Mouse (Mus musculus): ENCODE measurements at regions not wholly inside any gene's neighbourhood (a gene's known extent, or its start where the extent isn't known, plus 50 kb on each side); places are given as distances from the start of the nearest gene placed in this dataset.

DNA sequence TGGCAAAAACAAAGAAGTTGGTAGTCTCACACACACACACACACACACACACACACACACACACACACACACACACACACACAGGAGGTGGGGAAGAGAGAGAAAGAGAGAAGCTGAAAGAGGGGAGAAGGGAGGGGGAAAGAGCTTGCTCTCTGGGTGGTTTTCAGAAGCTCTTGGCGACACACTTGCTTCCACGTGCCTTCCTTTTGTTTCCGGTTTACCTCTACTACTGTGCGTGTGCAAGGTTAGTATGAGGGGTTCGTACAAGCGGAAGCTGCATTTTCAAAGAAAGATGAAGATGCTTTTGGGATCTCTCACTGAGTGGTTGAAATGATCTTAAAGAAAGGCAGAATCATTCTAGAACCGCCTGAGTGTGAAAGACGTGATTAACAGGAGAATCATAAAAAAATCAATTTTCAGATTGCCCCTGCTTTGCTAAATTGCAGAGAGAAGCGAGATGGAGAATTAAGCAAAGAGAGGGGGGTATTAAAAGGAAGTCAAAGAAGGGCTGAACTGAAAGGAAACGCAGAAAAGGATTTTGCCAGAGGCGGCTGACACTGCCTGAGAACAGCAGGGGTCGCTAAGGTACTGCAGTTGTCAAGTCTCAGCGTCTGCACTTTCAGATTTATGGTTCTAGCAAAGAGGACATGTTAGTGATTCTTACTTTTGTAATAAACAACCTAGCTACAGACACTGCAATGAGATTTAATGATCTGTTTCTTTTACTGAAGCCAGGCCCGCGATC lies 1106.2 kb downstream of the Mat2b start:
- H3K27ac ChIP-seq (ENCODE audit: insufficient read depth, low read depth, low read length) = no peak overlapping the region
- no peaks in the 10 kb centered on the region for H3K27me3 ChIP-seq (ENCODE audit: control insufficient read depth, insufficient read depth, low read length)
- no peaks in the 10 kb centered on the region for H3K36me3 ChIP-seq (ENCODE audit: control insufficient read depth, insufficient read depth, low read length)
- 20% methylated on average over 15 of the region's 15 CpGs for WGBS
- no peak overlapping the region for H3K4me3 ChIP-seq (ENCODE audit: low read depth, low read length)
- TF ChIP-seq CTCF (IDR thresholded peaks at IDR 0.05; ENCODE audit: extremely low read depth, insufficient read length, insufficient replicate concordance, low read depth, low read length) = peak; percentile 73; the same call in 1 of the 2 replicates
- no peak for TF ChIP-seq POLR2A (IDR thresholded peaks at IDR 0.05; ENCODE audit: low read depth, low read length)
- H3K4me1 ChIP-seq (ENCODE audit: control insufficient read depth, insufficient read depth, insufficient read length, low read length) = no peaks in the 10 kb centered on the region

DNA sequence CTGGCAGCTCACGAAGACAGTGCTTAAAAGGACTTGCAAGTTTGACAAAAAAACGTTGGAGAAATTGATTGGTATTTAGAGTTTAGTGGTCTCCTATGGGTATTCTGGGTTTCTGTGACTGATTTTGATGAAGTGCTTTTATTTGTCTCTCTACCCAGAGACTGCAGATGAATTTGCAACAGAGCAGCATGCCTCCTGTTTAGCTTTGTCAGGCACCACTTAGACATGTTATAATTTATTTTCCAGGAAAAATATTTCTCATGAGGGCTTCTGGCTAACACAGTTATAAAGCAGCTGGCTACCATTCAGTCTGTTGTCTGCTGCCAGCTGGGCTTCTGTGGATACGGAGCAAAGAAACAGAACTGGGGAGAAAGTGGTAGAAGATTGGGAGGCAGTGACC lies 1136.7 kb downstream of the Mat2b start:
- 47% methylated on average over 3 of the region's 3 CpGs for WGBS
- no peak overlapping the region for H3K4me3 ChIP-seq (ENCODE audit: low read depth, low read length)
- H3K36me3 ChIP-seq (ENCODE audit: control insufficient read depth, insufficient read depth, low read length) = no peaks in the 10 kb centered on the region
- no peaks in the 10 kb centered on the region for H3K4me1 ChIP-seq (ENCODE audit: control insufficient read depth, insufficient read depth, insufficient read length, low read length)
- no peaks in the 10 kb centered on the region for H3K27me3 ChIP-seq (ENCODE audit: control insufficient read depth, insufficient read depth, low read length)
- TF ChIP-seq CTCF (IDR thresholded peaks at IDR 0.05; ENCODE audit: extremely low read depth, insufficient read length, insufficient replicate concordance, low read depth, low read length) (no peak), POLR2A (IDR thresholded peaks at IDR 0.05; ENCODE audit: low read depth, low read length) (no peak)
- no peak overlapping the region for H3K27ac ChIP-seq (ENCODE audit: insufficient read depth, low read depth, low read length)

DNA sequence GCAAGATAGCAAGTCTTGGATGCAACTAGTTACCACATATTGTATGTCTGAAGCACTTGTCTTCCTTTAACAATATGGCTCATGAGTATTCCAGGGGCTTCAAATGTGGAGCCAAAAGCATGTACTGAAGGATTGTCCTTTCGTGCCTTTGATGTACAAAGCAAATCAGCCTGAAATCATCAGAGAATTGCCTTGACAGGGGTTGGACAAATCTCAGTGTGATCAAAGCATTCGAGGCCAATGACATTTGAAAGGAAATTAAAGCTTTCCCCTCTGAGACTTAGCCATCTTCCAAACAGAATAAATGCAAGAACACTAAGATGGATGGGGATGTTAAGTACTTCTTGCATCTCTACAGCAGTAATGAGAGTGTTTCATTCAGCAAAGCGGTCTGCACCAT lies 1144.9 kb downstream of the Mat2b start:
- Histone ChIP-seq H3K27me3 (ENCODE audit: control insufficient read depth, insufficient read depth, low read length) (no peaks in the 10 kb centered on the region), H3K36me3 (ENCODE audit: control insufficient read depth, insufficient read depth, low read length) (no peaks in the 10 kb centered on the region), H3K4me3 (ENCODE audit: low read depth, low read length) (no peak overlapping the region), H3K27ac (ENCODE audit: insufficient read depth, low read depth, low read length) (no peak overlapping the region), H3K4me1 (ENCODE audit: control insufficient read depth, insufficient read depth, insufficient read length, low read length) (no peaks in the 10 kb centered on the region)
- TF ChIP-seq CTCF (IDR thresholded peaks at IDR 0.05; ENCODE audit: extremely low read depth, insufficient read length, insufficient replicate concordance, low read depth, low read length) (no peak), POLR2A (IDR thresholded peaks at IDR 0.05; ENCODE audit: low read depth, low read length) (no peak)
- WGBS = 58% methylated on average over 3 of the region's 3 CpGs

GRCm38 (mm10) chr11:39524866-39525649 lies 1169.9 kb downstream of the Mat2b start:
- Histone ChIP-seq H3K4me3 (ENCODE audit: low read depth, low read length) (no peak overlapping the region), H3K27ac (ENCODE audit: insufficient read depth, low read depth, low read length) (no peak overlapping the region), H3K27me3 (ENCODE audit: control insufficient read depth, insufficient read depth, low read length) (no peaks in the 10 kb centered on the region), H3K36me3 (ENCODE audit: control insufficient read depth, insufficient read depth, low read length) (no peaks in the 10 kb centered on the region), H3K4me1 (ENCODE audit: control insufficient read depth, insufficient read depth, insufficient read length, low read length) (no peaks in the 10 kb centered on the region)
- TF ChIP-seq POLR2A (IDR thresholded peaks at IDR 0.05; ENCODE audit: low read depth, low read length) (no peak), CTCF (IDR thresholded peaks at IDR 0.05; ENCODE audit: extremely low read depth, insufficient read length, insufficient replicate concordance, low read depth, low read length) (no peak)
- WGBS = 53% methylated on average over 7 of the region's 7 CpGs

DNA sequence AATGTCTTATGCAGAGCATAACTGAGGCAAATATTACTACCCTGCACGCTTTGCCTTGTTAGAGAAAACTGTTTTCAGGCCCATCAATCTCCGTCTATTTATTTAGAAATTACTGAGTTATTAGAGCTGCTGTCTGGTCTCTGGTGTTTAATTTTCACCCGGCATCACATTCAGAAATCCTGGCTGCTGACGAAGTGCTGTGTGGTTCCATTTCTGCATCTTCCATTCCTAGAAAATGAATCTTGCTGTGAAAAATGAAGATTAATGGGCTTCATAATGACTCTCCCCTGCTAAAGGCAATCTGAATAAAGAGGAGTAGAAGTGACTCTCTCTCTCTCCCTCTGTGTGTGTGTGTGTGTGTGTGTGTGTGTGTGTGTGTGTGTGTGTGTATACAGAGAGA lies 1199.8 kb downstream of the Mat2b start:
- Histone ChIP-seq H3K4me3 (ENCODE audit: low read depth, low read length) (no peak overlapping the region), H3K27ac (ENCODE audit: insufficient read depth, low read depth, low read length) (no peak overlapping the region), H3K4me1 (ENCODE audit: control insufficient read depth, insufficient read depth, insufficient read length, low read length) (no peaks in the 10 kb centered on the region), H3K36me3 (ENCODE audit: control insufficient read depth, insufficient read depth, low read length) (no peaks in the 10 kb centered on the region), H3K27me3 (ENCODE audit: control insufficient read depth, insufficient read depth, low read length) (no peaks in the 10 kb centered on the region)
- WGBS = 65% methylated on average over 4 of the region's 4 CpGs
- no peak for TF ChIP-seq CTCF (IDR thresholded peaks at IDR 0.05; ENCODE audit: extremely low read depth, insufficient read length, insufficient replicate concordance, low read depth, low read length)
- TF ChIP-seq POLR2A (IDR thresholded peaks at IDR 0.05; ENCODE audit: low read depth, low read length) = no peak

GRCm38 (mm10) chr11:39477136-39477535 lies 1217.9 kb downstream of the Mat2b start:
- H3K27ac ChIP-seq (ENCODE audit: insufficient read depth, low read depth, low read length) = no peak overlapping the region
- TF ChIP-seq CTCF (IDR thresholded peaks at IDR 0.05; ENCODE audit: extremely low read depth, insufficient read length, insufficient replicate concordance, low read depth, low read length) = no peak
- no peak for TF ChIP-seq POLR2A (IDR thresholded peaks at IDR 0.05; ENCODE audit: low read depth, low read length)
- no peaks in the 10 kb centered on the region for H3K36me3 ChIP-seq (ENCODE audit: control insufficient read depth, insufficient read depth, low read length)
- H3K4me1 ChIP-seq (ENCODE audit: control insufficient read depth, insufficient read depth, insufficient read length, low read length) = no peaks in the 10 kb centered on the region
- no peaks in the 10 kb centered on the region for H3K27me3 ChIP-seq (ENCODE audit: control insufficient read depth, insufficient read depth, low read length)
- WGBS = 63% methylated on average over 8 of the region's 8 CpGs
- no peak overlapping the region for H3K4me3 ChIP-seq (ENCODE audit: low read depth, low read length)

DNA sequence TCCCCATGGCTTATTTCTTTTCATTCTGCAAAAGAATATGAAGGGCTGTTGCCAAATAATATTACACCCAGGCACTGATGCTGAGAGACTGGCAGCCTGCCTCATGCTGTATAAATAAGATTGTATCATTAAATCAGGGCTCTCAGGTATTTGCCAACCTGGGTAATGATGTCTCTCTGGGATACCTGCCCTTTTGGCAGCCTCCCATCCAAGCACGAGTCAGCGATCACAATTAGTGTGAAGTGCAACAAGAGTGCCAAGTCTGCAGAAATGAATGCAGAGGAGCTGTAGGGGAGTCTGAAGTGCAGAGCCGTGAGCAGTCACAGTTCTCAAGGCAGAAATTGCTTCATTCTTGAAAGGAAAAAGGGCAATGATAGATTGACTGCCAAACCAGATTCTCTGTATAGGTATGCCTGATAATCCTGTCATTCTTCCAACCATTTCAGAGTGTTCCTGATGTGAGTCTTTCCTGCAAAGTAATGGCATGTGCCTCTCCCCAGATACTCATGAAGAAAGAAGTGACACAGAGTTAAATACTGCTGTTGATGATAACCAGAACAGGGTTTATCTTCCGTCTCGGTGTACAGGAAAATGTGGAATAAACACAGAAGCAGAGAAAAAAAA lies 1241.6 kb downstream of the Mat2b start:
- no peak overlapping the region for H3K4me3 ChIP-seq (ENCODE audit: low read depth, low read length)
- H3K4me1 ChIP-seq (ENCODE audit: control insufficient read depth, insufficient read depth, insufficient read length, low read length) = no peaks in the 10 kb centered on the region
- TF ChIP-seq CTCF (IDR thresholded peaks at IDR 0.05; ENCODE audit: extremely low read depth, insufficient read length, insufficient replicate concordance, low read depth, low read length) (no peak), POLR2A (IDR thresholded peaks at IDR 0.05; ENCODE audit: low read depth, low read length) (no peak)
- H3K27me3 ChIP-seq (ENCODE audit: control insufficient read depth, insufficient read depth, low read length) = no peaks in the 10 kb centered on the region
- no peak overlapping the region for H3K27ac ChIP-seq (ENCODE audit: insufficient read depth, low read depth, low read length)
- H3K36me3 ChIP-seq (ENCODE audit: control insufficient read depth, insufficient read depth, low read length) = no peaks in the 10 kb centered on the region
- 62% methylated on average over 5 of the region's 5 CpGs for WGBS

All from small intestine, adult 2 months (tissue).